Mouse (Mus musculus) lung, adult 2 months (tissue): ENCODE measurements around the gene Ndufaf2.

ENCODE experiments used
- CTCF ChIP-seq: fragments of 200-500 bp; IDR thresholded peaks from 2 replicates; pipeline ENCODE4 v1.5.1; 2011; ENCODE audit warnings: mild to moderate bottlenecking, low read length, control low read depth; ENCODE audit not compliant: insufficient read depth
- POLR2A ChIP-seq: fragments of 200-500 bp; IDR thresholded peaks from 2 replicates; pipeline ENCODE4 v1.6.1; 2011; ENCODE audit warnings: low read depth, mild to moderate bottlenecking, control low read depth, low read length, borderline replicate concordance; ENCODE audit errors: extremely low read depth

- no peak for TF ChIP-seq CTCF
- TF ChIP-seq POLR2A, result no peak
Observed at GRCm38 (mm10) chr13:108113536-108113935, 44.9 kb downstream of the Ndufaf2 start.
